Mouse (Mus musculus) embryonic fibroblast, embryonic 13.5 days (primary cell): ENCODE results near the gene Fam178b.

Experiments used
- CTCF ChIP-seq: IDR thresholded peaks from 2 replicates; pipeline ENCODE4 v1.5.1; 2011; ENCODE audit warnings: mild to moderate bottlenecking, control low read depth, low read length, moderate library complexity, borderline replicate concordance; ENCODE audit not compliant: insufficient read depth
- POLR2A ChIP-seq: IDR thresholded peaks from 2 replicates; pipeline ENCODE4 v1.6.1; 2011; ENCODE audit warnings: low read depth, mild to moderate bottlenecking, control low read depth, low read length, moderate library complexity

DNA sequence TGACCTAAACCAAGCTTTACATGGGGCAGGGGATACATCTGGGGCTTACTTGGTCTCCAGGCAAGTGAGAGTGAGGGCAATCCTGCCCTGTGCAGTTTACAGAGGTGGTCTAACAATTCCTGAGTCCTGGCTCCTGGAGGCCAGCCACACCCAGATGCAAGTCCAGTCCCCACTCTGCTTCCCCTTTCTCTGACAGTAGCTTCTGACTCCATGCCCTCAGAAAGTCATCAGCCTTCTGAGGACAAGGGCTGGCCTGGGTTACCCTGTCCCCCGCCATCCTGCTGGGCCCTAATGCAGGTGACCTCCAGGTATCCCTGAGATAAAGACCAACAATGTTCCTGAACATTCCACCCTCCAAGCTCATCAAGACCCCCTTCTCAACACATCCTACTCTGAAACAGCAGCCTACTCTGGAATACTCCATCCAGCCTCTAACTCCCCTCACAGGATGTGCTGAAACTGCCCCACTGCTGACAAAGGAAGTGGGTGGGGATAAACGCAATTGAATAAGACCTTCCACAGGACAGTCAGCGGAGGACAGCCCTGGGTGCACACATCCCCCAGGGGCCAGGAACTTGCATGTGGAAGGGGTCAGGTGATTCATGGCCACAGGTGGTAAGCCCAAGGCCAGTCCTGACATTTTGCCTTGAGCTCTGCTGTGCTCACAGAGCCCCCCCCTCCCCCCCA is 52.8 kb downstream of the Fam178b start:
- TF ChIP-seq CTCF, result no peak
- TF ChIP-seq POLR2A, result no peak
